Mouse (Mus musculus) lung, postnatal 25 days (tissue): ENCODE data around the gene Cx3cr1.
A peak's percentile ranks its signal among the peaks of the same experiment; 100 is the strongest.

Source experiments
- DNase-seq: peaks from one replicate; pipeline ENCODE4 v3.0.0; 2022; ENCODE audit warnings: low spot score

Gene Cx3cr1

DNA sequence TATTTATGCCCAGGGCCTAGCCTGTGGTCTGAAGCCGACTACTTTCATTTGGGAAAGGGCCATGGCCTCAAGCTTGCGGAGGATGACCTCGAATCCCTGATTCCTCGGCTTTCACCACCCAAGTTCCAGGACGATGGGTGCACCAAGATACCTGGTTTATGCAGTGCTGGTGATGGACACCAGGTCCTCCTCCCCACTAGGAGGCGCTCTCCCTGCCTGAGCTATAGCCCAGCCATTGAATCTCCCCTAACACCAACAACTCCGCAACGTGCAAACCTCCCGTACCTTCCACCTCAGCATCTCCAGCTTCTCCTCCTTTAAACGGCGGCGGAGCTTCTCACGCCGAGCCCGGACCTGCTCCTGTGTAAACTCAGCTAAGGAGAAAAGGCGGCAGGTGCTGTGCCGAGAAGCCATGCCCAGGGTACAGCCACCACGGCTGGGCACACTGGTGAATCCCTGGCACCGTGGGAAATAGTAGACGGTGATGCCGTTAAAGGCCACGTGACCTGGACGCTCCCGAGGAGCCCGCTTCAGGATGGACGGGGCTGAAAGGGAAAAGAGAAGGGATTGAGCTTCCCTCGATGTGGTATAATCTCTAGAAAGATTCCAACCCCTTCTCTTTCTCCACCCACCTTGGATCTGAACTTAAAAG is 95.7 kb downstream of the Cx3cr1 start:
- no peak for DNase-seq

GRCm38 (mm10) chr9:119973281-119973680 is 96.4 kb downstream of the Cx3cr1 start:
- DNase-seq, result no peak

- no peak for DNase-seq
Observed at GRCm38 (mm10) chr9:119972582-119972981, 97.1 kb downstream of the Cx3cr1 start.

DNA sequence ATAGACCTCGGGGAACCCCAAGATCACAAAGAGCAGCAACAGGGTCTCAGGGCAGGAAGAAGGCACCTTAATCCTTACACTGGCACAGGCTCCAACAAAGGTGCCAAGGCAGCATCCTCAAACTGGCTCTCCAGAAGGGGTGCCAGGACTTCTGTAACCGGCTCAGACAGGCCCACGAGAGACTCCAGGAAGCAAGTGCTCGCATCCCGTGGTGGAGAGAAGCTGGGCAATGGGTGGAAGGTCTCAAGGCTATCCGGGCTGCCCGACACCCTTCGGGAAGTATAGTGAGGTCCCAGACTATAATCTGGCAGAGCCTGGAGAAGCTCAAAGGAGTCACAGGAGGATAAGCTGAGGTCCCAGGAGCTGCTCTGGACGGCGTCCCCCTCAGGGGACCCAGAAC is 97.5 kb downstream of the Cx3cr1 start:
- no peak for DNase-seq

- no peak for DNase-seq
Observed at GRCm38 (mm10) chr9:119970763-119971656, 98.7 kb downstream of the Cx3cr1 start.

DNA sequence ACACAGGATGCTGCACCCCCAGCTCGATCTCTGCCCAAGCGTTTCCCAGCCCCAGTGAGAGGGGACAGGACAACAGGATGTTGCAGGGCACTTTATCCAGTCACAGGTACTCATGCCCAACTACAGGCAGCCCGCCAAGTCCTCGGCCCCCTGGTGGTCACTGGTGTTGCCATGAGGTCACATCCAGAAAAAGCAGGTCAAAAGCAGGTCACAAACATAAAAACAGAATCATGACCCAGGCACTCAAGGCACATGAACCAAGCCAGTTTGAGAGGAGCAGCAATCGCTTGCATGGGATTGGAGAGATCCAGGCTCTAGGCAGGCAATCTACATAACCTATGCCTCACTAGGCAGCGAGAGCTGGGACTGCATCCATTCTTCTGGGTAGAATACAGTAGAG is 99.5 kb downstream of the Cx3cr1 start:
- peak; percentile 76 for DNase-seq

DNA sequence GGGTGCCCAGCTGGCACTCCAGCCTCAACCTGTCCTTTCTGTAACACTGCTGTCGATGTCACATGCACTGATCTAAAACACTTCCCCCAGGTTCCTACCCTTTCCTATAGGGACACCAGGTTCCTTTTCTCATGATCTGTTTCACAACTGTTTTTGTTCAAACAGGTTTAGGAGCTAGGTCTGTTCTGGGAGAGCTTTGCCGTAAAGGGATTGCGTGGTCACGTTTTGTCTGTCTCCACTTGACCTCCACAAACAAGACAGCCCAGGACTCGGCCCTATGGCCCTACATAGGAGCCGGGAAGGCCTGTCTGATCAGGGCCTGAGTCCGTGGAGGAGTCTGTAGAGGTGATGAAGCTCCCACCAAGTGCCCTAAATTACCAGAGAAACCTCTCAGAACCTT is 99.9 kb downstream of the Cx3cr1 start:
- no peak for DNase-seq

GRCm38 (mm10) chr9:119966221-119966910 is 103.3 kb downstream of the Cx3cr1 start:
- DNase-seq, result no peak

DNA sequence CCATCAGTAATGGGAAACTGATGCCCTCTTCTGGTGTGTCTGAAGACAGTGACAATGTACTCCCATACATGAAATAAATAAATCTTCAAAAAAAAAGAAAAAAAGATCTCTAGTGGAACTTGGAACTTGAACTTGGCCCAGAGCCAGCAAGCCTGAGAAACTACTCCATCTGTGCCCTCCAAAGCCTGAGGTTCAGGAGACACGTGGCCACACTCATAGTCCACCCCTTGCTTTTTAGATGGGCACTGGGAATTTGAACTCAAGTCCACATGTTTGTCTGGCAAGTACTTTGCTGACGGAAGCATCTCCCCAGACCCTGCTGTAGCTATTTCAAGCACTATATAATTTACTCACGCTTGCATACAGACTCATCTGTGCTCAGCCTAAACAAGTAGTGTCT is 104.5 kb downstream of the Cx3cr1 start:
- DNase-seq, result no peak

GRCm38 (mm10) chr9:119964206-119964605 is 105.5 kb downstream of the Cx3cr1 start:
- peak; percentile 86 for DNase-seq

DNA sequence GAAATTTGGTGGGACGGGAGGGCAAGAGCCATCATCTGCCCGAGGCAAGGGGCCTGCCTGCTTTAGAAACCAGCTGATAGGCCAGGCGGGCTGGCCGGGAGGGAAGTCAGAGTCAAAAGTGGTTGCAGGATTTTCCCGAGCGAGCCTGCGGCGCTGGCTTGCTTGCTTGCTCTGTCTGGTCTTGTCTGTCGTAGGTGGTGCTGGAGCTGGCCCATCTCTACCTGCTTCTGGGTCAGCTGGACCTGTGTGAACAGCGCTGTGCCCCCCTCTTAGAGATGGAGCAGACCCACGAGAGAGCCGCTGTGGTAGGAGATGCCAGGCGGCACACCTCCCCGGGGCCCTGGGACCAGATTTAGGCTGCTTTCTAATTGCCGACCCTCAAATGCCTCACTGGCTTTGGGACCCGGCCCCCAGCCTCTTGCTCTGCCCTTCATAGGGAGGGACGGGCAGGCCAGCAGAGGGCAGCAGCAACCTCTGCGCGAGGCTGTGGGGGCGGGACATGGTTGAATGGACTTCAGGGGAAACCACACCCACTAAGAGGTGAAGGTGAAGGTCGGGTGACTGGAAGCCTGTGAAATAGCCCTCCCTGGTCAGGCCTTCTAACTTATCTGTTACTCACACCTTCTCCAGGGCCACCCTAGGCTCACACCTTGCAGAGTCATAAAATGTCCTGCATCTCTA is 106.6 kb downstream of the Cx3cr1 start:
- peak; percentile 86 for DNase-seq

GRCm38 (mm10) chr9:119962216-119962615 is 107.5 kb downstream of the Cx3cr1 start:
- DNase-seq, result no peak

GRCm38 (mm10) chr9:119958835-119959234 is 110.8 kb downstream of the Cx3cr1 start:
- DNase-seq, result no peak

- DNase-seq, result no peak
Observed at GRCm38 (mm10) chr9:119951388-119951787, 118.3 kb downstream of the Cx3cr1 start.

DNA sequence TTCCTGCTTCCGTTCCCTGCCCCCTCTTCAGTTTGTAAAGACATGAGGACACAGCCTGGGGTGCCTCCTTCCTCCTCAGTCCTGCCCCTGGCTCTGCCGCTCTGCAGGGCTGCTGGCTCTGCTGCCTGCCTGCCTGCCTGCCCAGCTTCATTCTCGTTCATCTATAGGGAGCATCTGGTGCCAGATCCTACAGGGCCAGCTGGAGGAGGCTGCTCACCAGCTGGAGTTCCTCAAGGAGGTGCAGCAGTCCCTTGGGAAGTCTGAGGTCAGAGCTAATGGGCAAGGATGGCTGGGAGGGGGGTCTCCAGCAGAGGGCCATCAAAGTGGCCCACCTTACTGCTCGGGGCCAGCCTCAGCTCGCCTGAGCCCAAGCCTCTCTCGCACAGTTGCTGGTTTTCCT is 119.2 kb downstream of the Cx3cr1 start:
- DNase-seq, result no peak

GRCm38 (mm10) chr9:119948804-119949203 is 120.9 kb downstream of the Cx3cr1 start:
- DNase-seq, result no peak

DNA sequence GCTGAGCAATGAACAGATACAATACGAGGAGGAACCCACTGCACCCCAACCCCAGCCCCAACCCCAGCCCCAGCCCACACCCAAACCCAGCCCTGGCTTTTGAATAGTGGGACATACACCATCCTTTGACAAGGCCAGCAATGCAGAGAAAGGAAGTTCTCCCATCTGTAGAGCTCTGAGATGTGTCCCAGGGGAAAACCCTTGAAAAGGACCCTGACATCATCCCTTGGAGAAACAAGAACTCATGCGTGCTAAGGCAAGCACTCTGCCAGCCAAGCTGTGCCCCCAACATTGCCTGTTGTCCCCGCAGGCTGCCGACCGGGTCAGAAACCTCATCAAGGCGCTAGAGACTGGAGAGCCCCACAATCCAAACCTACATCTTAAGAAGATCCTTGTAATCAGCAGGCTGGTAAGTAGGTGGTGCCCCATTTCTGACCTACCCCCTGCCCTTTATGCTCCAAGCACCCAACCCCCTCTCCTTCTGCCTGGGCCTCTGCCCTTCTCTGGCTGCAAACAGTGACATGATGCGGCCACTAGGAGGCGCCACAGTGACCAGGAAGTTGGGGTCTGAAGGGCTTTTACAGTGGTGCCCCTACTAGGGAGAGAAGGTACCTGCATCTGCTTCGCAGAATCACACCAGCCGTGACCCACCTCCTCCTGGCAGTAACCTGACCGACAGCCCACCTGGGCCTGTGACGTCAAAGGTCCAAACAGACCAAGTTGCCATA is 124.3 kb downstream of the Cx3cr1 start:
- no peak for DNase-seq

DNA sequence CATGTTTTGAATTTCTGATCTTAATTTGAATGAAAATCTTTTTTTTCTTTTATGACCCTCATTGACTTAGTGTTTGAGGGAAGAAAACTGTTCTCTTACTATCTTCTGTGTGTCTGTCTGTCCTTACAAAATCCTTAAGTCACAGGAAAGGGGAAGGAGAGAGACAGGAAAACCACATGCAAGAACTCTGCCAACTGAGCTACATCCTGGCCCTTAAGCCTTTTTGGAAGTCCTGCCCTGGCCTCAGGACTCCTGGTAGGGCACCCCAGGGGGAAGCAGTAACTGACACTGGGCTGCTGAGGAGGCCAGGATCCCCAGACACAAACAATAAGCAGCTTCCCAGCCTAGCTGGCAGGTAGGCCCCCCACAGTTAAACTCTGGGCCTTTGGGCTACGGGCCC is 126.4 kb downstream of the Cx3cr1 start:
- DNase-seq, result no peak

- DNase-seq, result no peak
Observed at GRCm38 (mm10) chr9:119941861-119942260, 127.8 kb downstream of the Cx3cr1 start.

DNA sequence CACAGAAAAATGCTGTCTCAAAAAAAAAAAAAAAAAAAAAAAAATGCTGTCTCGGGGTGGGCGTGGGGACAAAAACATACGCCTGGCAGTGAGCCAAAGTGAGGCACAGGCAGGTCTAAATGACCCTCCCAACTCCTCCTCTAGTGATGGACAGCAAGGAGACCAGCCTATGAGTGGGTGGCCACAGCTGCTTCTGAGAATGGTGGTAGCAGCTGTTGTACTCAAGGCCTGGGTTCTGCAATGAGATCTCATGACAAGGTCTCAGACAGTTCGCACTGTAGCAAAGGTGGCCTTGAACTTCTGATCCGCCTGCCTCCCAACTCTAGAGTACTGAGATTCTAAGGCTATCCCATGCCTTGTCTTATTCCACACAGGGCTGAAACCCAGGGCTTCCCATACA is 128.3 kb downstream of the Cx3cr1 start:
- DNase-seq, result no peak

DNA sequence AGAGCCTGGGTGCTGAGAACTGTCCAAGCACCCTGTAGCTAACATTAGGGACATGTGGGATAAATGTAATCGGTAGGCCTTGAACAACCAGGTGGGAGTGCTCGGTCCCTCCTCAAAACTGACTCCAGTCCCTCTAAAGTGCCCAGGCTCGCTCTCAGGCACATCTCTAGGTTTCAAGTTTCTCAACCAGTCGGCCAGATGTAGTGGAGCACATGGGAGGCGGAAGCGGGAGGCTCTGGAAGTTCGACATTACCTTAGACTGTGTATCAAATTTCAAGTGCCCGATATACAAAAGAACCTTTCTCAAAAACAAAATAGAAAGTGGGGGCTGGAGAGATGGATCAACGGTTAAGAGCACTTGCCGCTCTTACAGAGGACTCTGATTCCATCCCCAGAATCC is 130.0 kb downstream of the Cx3cr1 start:
- DNase-seq, result no peak

- no peak for DNase-seq
Observed at GRCm38 (mm10) chr9:119938496-119938895, 131.2 kb downstream of the Cx3cr1 start.
